Mouse (Mus musculus) megakaryocyte-erythroid progenitor cell, adult 5-6 weeks (primary cell): ENCODE data around the gene A130010J15Rik. TPM values are rescaled to one million over a fixed set of nuclear protein-coding genes. Genes with fewer than 3 reads are reported as not detected.

Experiments
- ATAC-seq: replicated peaks from 2 replicates; pipeline ENCODE4 v1.8.0; 2016; ENCODE audit warnings: mild to moderate bottlenecking, inconsistent platforms; ENCODE audit not compliant: severe bottlenecking, poor library complexity, low FRiP score, low TSS enrichment
- total RNA-seq, 2 experiments: library from RNA; stranded (forward) in 1 of 2; stranded (reverse) in 1 of 2; fragments of 200-1000, 215-1000 nt in 1 of 2; fragments of >200 nt in 1 of 2; fragmentation: Nextera tagmentation in 1 of 2; gene quantifications; 2 replicates each; pipeline ENCODE4 v1.2.3; 2014 to 2017

Gene A130010J15Rik
- total RNA-seq, 2 experiments from 2014 or later, result 6.6 to 12.0 TPM

DNA sequence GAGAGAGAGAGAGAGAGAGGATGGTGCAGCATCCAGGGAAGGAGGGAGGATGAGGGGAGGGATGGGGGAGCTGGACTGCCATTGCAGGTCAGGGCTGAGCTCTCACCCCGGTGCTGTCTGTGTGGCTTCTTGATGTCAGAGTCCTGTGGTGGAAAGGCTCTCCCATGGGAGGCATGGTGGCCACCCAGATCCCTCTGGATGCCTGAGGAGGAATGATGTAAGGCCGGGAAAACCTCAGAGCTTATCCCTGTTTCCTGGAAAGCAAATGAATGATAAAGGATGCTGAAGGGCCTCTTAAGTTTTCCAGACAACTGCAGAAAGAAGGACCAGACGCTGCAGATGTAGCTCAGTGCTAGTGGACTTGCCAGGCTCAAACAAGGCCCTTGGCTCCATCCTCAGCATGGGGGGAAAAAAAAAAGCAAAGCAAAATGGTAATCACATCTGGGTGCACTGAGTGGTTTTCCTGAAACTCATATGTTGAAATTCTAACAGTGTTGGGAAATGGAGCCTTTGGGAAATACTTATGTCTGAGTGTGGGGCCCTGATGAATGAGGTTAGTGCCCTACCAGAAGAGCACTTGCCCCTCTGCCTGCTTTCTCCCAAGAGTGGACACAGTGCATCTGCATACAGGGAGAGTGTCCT, 27.4 kb downstream of the A130010J15Rik start:
- no peak for ATAC-seq

DNA sequence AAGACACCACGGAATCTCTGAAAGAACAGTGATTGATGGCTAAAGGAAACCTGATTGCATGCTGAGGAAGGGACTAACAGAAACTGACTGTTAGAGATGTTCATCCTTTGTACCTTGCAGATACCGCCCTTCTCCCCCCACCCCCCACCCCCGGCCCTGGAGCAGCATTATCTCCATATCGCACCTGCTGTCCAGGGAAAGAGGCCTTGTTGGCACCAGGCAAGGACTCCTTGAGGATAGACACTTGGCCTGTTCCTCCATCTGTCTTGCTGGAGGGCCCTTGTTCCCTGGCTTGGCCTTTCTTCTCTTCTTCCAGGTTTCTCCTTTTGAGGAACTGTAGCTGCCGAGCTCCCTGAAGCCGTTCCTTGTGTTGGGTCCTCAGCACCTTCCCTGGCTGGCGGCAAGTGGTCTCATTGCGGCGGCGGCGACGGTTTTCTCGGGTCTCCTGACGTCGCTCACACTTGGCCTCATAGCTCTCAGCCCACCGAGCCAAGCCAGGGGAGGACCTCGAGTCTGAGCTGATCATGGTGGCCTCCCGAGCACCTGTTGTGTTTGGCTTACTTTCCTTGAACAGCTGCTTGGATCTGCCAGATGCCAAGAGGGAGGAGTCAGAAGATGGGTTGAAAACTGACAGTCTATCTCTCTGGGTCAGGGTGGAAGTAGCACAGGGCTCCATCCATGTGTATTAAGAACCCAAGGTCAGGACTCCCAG, 29.8 kb downstream of the A130010J15Rik start:
- ATAC-seq, result peak; percentile 39; the same call in 1 of the 2 replicates

DNA sequence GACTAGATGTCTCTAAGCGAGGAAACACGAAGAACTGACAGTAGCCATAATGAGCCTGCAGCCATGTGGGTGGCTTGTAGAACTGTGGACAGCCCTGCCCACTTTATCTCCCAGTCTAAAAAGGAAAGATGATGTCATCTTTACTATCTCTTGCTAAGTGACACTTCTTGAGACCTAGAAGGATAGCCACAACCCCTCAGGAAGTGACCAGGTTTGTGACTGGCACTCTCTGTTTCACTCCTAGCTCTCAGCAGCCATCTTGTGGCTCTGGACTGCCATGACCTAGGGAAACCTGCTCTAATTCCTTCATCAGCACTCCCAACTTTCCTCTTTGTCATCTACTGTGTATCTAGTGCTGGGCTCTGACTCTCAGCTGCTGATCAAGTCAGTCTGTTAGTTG, 30.5 kb downstream of the A130010J15Rik start:
- peak; percentile 21 for ATAC-seq

DNA sequence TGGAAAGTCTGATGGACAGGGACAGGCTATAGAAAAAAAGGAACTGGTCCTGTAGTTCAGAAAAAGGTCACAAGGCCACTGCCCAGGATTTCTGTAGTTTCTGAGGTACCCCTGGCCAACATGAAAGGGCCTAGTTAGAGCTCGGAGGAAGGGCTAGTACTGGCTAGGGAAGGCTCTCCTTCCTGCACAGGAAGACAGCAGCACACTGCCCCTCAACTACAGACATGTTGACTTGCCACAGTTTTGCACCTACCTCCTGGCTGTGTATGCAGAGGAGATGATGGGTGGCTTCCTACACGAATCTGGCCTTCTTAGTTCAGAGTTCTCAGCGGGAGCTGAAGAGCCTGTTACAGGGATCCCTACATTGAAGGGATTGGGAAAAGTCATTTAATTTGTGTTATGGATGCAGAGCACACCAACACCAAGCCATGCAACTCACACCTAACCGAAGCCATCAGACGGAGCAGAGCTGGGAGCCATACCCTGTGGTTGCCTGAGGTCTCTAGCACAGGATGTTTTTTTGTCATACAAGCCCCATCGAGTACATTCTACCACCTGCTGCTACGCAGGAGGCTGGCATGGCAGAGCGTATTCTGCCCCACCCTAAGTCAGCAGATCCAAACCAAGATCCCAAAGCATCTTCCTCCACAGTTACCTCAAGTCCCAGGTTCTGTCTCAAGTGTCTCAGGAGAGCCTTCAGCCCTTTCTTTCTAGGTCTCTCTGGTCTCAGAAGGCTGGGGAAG, 33.0 kb downstream of the A130010J15Rik start:
- ATAC-seq, result 0 out of 2 replicates have a peak, but pooled peaks have one; percentile 15

DNA sequence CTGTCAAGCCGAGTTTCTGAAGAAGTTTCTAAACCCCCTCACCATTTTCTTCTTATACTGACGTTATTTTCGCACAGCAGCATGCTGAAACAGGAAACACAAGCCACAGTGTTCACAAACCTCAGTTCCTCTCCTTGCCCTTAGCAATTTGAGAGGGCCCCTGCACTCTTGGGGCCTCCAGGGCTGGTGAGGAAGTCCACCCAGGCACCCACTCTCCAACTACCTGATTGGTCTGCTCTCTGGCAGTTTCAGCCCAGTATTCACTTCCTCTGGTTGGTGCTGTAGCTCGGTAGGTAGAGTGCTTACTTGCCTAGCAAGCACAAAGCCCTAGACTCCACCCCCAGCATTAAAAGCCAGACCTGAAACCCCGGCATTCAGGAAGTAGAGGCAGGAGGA, 33.5 kb downstream of the A130010J15Rik start, which contains the start of gene Traf3ip3:
Traf3ip3 (minus strand) TSS at position 321 of the 396 bp plus-strand sequence.
- peak; percentile 40 for ATAC-seq

DNA sequence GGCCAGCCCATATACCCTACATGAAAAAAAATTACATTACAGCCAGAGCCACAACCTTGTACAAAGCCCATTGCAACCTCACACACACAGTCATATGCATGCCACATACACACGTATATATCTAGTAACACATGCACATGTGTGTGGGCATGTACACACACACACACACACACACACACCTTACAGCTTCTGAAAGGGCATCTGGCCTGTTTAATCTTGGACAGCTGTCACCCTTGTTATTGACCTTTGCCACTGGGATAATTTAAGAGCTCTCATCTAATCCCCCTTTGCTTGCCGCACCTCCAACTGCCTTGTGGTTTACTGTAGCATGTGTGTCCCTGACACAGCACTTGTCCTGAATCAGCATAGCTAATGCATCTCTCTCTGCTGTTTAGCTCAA, 36.0 kb downstream of the A130010J15Rik start:
- 0 out of 2 replicates have a peak, but pooled peaks have one; percentile 40 for ATAC-seq

DNA sequence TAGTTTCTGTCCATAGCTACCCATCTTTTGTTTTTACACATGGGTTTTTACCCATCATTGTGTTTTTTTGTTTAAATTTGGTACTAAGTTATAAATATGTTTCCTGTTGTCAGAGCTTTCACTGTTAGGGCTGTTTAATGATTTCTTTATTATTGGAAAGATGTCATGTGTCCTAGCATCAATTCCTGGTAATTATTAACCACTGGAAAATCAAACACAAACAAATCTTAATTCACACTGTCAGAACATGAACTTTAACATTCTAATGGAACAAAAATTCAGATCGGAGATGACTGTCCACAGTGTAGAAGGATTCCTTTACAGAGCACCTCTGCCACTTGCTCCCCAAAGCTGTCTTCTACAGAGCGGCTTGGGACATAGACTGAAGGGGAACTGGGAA, 37.6 kb downstream of the A130010J15Rik start:
- ATAC-seq, result no peak

DNA sequence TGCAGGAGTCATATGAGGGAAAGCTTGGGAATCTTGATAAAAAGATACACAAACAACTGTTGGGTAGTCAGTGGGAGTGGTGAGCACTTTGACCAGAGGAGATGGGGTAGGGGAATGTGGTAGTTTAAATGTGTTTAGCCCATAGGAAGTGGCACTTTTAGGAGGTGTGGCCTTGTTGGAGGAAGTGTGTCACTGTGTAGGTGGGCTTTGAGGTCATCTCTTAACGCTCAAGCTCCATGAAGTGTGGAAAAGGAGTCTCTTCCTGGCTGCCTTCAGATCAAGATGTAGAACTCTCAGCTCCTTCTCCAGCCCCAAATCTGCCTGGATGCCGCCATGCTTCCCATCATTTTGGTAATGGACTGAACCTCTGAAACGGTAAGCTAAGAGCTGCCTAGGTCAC, 39.7 kb downstream of the A130010J15Rik start, which contains the start of gene Lamb3:
Lamb3 (plus strand) TSS at position 197 of the 400 bp plus-strand sequence.
- no peak for ATAC-seq

DNA sequence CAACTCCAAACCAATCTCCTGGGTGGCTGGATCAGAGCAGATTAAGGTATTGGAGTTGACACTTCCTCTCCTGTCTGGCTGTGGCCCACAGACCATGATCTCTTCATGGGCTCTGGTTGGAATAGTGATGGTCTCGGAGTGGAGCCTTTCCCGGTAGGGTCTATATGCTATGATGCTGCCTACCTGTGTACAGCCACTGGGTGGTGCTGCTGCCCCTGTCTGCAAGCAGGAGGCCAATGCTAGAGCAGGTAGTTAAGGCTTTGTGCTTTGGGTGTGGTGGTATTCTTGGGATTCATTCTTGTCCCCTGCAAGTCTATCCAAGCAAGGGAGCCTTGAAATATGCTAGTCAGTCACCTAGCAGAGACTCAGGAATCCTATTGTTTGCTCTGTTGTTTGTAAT, 40.3 kb downstream of the A130010J15Rik start:
- ATAC-seq, result peak; percentile 96

DNA sequence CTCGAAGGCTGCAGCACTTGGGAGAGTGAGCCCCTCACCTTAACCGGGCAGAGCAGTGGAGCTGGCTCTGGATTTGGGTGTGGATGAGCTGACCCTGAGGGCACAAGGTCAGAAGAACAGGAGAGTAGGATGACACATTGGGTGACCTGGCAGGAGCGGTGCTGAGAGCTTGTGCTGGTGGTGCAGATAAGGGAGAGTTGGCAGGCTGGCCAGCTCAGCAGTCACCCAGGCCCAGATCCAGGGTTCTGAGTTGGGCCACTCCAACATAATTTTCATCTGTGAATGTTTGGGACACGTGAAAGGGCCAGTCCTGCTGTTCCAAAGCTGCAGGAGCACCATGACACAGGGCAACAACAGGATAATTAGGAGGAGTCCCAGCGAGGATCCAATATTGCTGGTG, 43.5 kb downstream of the A130010J15Rik start:
- ATAC-seq, result no peak; the same call in 1 of the 2 replicates

DNA sequence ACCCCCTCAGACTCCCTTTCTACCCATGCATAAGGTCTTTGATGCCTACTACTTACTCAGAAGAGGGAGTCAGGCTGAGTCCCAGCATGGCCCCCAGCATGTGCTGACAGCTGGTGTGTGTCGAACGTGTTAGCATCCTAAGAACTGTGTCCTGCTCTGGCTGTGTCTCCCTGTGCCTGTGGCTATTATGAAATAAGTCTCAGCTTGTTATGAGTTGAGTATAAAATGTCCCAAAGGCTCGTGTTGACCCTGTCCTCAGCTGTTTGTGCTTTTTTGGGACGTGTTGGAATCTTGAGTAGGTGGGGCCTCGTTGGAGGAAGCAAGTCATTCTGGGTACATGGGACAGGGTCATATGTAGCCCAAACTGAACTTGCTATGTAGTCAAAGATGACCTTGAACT, 46.2 kb downstream of the A130010J15Rik start:
- ATAC-seq, result no peak

DNA sequence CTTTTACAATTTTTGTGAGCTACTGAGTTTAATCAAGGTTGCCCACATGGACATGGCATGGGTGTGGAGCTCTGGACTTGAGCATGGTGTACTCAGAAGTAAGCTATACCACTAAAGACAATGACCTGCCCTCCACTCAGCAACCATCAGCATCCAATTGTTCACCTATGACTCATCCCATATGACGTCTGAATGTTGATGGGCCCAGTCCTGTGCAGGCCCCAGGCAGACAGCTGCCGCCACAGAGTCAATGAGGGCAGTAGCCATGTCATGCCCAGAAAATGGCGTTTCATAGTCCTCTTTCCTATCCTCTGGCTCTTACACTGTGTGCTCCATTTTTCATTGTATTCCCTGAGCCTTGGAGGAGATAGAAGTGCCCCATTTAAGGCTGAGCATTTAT, 48.2 kb downstream of the A130010J15Rik start:
- ATAC-seq, result no peak

DNA sequence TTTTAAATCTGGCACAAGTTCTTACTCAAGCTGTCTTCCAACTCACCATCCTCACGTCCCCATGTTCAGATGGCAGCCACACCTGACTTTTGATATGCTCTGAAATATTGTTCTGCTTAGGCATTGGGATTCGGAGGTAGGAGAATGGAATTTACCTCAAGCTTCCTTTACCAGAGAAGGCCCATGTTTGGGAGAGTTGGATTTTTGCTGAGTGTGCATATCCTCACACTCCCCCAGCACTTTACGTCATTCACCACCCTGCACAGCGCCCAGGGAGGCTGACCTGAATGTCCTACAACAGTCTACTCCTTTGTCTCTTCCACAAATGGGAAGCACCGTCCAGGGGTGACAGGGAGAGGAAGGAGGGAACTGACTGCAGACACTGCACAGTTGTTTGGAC, 52.6 kb downstream of the A130010J15Rik start:
- no peak for ATAC-seq

DNA sequence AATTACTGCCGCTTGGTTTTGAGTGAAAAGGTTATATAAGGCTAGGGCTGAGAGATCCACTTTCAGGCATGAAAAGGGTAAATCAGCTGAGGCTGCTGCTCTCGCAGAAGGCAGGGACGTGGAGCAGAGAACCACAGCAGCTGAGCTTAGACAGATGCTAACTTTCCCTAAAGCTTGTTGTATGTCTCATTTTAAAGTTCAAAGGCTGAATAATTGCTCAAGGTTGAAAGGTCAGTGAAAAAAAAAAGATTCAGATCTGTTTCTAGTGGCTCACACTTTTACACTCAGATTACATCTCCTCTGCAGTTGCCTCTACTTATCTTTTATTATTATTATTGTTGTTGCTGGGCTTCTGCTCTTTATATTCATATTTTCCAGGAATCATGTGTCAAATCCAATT, 57.7 kb downstream of the A130010J15Rik start:
- ATAC-seq, result no peak

DNA sequence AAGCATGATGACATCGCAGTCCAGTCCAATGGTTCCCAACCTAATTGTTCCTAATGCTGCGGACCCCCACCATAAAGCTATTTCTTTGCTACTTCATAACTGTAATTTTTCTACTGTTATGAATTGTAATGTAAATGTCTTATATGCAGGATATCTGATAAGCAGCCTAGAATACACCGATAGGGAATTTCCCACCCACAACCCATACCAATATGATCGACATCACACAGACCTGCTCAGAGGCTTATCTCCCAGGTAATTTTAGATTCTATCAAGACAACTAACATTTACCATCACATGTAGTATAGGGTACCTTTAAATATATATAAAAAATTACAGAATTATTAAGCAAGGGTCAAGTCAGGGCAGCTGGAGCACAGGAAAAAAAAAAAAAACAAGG, 58.3 kb downstream of the A130010J15Rik start:
- no peak for ATAC-seq

DNA sequence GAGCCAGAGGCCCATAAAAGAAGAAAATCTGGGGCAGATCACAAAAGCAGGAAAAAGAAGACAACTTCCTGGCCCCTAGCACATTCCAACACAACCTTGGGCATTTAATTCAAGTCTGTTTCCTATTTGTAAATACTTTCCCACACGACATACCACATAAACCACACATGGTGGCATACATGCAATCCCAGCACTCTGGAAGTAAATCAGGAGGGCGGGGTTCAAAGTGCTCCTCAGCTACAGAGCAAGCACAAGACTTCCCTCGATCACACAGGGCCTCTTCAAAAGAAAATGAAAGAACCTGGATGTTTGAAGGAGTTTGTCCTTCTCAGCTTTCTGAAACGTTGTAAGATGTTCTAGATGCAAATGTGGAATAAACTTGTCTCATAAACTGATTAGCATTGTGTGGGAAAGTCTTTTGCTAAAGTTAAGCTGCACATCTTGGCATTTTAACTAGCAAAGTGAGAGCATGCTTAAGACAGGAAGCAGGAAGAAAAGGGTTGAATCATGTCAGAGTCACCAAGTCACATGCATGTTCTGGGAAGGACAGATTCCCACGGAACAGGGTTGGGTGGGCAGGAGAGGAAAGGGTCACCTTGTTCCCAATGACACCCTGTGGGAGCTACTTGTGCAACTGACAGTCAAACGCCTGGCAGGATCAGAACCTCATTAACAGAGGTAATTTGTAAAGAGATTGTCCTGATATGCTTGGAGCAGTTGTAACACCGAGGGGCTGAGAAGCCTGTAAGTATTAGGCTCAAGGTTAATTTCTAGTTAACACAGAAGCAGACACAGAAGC, 59.1 kb downstream of the A130010J15Rik start:
- no peak for ATAC-seq
